Mouse (Mus musculus) frontal cortex, postnatal 36 days (tissue): ENCODE measurements around the gene Zfp423.

Experiments
- DNase-seq, 2 experiments: peaks; one replicate each; pipeline ENCODE4 v3.0.0; 2022; ENCODE audit warnings: low spot score in 2 of 2

The Zfp423 gene

DNA sequence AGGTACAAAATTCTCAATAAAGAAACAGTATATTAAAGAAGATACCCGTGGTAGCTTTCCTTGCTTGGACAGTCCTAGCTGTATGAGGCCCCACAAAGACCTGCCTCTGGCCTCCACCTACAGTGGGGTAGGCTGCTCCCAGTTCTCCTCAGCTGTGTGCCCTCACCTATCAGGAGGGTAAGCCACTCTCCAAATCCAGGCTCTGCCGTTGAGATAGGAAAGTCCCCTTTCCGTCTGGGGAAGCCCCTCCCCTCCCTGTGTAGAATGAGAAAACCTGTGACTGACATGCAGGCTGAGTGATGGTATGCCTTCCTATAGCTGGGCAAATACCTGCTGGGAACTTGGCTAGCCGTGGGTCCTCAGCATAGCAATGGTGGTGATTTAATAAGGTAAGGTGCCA is 257.8 kb downstream of the Zfp423 start:
- DNase-seq, result no peak

DNA sequence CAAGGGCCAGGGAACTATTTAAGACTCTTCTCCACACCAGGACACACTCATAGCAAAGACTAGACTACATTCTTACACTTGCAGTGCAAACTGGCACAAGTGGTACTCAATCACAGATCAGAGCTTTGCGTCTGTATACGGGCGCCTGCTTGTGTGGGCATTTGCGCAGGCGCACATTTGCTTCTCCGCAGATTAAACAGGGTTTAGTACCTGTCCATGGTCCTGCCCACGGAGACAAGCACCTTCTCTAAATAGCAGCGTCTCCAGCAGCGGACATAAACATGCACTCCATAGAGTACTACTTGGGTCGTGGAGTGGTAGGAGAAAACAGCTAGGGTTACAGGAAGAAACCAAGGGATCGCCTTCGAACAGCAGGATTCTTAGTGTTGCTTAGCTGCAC is 259.1 kb downstream of the Zfp423 start:
- DNase-seq, result no peak

DNA sequence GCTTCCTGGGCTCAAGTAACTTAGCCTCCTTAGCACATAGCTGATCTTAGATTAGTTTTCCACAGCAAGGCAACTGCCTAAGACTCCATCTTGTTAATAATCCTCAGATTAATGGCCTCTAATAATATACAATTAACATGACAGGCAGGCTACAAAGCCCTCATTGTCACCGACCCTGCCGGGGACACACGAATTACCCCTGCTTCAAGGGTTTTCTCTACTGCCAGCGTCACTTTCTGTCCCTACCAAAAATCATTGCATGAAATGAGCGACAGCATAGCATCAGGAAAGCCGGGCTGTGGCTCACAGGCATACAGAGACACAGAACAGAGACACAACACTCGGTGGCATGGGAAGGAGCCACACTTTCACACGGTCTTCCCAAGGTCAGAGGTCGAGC is 262.3 kb downstream of the Zfp423 start:
- DNase-seq, result no peak

DNA sequence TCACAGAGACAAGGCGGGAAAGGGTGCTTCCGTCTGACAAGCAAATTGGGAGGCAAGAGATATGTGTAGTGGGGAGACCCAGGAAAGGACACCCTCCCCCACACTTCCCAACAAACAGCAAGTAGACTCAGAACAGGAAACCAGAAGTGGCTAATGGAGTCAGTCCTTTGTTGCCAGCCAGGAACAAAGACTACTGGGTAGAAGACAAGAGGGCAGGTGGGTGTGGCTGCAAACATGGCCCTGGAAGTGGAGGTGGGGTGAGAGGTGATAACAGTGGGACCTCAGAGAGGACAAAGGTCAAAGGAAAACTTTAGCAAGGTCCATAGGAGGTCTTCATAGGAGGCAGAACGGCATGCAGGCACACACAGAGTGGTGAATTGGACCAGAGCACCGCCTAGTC is 265.7 kb downstream of the Zfp423 start:
- DNase-seq, result no peak

DNA sequence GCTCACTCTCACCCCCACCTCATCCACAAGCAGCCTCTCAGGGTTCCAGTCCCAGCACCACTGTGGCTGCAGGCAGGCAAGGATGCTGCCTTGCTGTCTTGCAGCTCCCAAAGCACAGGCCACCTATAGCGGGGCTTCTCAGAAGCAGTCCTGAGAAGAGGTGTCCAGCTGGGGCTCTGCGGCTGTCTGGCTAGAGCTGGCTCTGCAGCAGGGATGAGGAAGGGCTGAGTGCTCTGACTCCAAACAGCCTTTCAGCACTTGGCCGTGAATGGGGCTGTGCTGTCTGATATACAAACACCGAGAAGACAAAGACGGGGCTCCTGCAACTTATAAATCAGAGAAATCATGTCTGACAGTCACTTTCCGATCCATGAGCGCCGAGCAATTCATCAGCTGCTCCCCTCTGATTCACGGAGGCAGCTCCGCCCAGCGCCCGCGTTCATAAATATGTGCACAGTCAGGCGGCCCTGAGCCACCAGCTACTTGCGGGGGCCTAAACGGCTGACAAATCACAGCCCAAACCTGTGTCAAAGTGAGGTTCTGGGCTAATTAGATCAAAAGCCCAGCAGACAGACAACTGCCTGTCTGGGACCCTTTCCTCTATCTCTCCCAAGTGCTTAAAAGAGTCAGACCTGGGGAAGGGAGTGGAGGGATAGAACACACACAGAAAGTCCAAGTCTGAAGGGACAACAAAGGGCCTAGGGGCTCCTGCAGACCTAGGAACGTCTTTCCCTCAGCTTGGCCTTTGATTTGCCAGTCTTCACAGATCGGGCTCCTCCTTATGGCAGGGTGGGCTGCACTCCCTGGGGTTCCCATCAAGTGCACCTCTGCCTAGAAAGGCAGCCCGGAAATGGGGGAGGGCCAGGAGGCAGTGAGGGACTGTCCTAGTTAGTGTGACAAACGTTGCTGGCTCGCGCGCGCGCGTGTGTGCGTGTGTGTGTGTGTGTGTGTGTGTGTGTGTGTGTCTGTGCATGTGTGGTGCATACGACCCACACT is 269.0 kb downstream of the Zfp423 start:
- no peak for DNase-seq

DNA sequence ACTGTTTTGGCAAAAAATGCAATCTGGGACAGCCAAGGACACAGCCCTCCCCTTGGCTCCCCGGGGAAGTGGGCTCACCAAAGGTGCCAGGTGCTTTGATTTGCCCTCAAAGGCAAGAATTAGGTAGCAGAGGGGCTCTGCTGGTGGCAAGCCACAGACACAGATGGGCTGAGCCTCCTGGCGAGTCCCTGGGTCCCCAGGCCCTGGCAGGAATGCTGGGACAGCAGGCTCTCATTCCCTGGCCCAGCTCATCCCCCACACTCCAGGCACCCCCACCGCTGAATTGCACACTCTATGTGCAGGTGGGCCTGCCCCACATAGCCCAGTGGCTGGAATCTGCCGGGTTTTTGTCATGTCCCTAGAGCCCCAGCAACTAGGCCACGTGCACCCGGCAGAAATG is 270.2 kb downstream of the Zfp423 start:
- DNase-seq, result no peak

DNA sequence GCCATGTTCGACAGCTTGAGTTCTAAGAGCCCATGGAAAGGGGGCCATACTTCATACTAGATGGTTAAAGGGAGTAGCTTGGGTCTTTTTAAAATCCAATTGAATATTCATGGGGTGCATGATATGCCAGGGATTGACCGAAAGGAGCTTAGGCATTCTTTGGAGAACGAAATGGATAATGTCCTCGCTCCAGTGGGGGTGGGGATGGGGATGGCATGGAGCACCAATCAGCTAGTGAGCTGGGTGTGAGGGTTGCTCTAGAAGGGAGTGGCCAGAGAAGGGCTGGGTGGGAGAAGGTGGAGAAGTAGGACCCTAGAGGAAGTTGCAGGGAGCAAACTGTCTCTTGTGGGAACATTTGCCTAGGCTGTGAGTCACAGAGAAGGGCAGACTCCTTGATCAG is 271.0 kb downstream of the Zfp423 start:
- no peak for DNase-seq

DNA sequence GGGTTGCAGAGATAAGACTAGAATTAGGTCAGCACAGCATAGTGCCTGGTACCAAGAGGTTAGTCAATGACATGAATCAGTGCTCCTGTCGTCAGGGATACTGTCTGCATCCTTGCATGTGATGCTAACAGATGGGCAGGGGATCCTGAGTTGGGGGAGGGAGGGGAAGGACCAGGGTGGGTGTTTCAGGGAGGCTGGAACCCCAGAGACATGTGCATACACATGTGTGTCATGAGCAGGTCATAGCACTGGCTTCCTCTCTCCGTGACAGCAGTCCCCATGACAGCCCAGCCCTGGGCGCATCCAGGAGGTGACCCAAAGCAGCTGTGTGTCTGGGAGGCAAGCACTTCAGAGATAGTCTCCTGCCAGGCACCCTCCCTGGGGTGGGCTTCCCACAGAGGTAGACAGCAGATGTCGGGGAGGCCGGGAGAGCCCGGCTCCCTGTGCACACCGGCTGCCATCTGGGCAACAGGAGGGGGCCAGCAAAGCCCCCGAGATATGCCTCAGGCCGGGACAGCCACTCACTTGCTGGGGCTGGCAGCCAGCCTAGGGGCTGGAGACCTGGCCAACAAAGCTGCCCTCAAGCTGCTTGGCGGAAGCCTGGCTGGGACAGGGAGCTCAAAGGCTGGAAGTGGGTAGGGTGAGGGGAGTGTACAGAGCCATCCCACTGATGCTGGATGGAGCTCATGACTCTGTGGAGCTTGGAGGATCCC is 272.3 kb downstream of the Zfp423 start:
- no peak for DNase-seq

DNA sequence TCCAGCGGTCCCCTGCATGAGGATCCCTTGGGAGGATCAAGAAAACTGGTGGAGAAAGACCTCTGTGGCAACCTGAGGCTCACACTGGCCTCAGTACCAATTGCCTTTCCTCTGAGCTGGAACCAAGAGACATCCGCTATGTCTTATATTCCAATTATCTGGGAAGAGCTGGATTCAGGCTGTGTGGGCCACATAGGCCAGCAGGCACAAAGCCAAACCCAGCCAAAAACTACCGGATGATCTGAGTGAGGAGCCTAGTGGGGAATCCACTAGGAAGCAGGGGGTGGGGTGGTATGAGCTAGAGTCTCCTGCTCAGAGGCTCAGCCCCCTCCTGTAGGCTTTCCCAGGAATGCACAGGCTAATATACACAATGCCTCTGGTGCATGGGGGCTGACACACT is 273.4 kb downstream of the Zfp423 start:
- DNase-seq, result no peak

DNA sequence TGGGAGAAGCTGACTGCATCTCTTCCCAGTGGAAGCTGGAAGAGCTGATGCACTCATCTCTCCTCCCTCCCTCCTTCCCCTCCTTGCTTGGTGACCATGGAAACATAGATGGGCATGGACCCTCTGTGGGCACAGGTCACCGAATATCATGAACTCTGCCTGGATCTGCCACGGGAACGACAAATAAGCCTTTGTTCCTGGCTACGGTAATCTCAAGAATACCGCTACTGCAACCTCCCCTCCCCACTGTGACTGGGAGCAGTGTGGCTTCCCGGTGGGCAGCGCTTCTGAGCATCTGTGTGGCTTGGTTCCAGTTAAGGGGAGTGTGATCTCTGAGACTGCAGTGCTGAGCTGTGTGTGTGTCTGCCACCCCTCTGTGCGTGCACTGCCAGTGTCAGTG is 274.0 kb downstream of the Zfp423 start:
- DNase-seq, result no peak

DNA sequence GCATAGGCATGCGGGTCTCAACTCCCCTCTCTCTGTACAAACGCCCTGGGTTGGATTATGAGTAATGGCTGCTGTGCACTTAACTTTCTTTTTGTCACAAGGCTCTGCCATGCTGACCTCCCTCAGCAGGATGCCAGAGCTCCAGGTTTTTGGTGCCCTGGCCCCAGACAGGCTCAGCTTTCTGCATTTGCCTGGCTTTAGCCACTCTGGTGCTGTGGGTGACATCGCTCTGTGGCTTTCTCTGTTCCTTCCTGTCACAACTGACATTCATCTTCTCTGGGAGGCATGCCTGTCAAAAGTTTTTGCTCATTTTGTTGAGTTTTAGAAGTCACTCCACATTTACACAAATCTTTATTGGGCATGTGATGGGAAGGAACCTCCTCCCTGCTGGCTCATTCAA is 277.3 kb downstream of the Zfp423 start:
- DNase-seq, result no peak

DNA sequence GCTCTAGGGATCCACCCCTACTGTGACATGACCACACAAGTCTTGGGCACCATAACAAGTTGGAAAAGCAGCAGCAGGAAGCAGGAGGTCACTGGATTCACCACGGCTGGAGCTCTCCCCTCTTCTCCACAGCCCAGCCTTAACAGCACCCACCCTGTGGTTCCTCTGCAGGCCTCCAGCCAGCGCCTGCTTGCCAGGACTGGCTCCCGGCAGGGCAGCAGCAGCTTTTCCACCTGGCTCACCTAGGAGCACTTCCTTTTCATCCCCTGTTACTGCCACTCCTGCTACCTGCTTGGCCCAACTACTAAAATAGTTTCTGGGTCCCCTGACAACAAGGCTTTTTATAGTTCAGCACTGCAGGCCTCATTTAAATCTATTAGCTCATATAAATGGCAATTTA is 279.4 kb downstream of the Zfp423 start:
- no peak for DNase-seq

DNA sequence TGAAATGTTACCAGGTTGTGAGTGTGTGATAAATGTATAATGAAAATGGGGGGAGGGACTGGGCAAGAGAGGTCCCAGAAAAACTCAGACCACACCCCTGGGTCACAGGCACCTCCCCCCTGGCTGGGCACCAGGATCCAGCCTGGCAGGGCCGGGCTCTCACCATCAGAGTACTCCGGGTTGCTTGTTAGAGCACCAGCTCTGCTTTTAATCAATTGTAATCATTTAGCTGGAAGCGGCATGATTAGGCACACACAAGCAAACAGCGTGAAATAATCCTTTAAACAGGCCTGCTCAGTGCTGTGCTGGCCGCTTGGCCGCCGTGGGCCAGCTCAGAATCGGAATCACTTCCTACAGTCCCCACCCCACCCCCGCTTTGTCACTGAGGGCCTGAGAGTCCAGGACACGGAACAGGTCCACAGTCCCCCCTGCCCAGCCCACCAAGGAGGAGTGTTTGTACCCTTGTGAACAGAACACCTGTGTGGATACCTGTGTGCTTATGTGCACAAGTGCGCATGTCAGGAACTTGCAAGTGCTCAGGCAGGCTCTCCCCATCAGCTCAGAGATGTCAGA is 279.9 kb downstream of the Zfp423 start:
- no peak for DNase-seq

DNA sequence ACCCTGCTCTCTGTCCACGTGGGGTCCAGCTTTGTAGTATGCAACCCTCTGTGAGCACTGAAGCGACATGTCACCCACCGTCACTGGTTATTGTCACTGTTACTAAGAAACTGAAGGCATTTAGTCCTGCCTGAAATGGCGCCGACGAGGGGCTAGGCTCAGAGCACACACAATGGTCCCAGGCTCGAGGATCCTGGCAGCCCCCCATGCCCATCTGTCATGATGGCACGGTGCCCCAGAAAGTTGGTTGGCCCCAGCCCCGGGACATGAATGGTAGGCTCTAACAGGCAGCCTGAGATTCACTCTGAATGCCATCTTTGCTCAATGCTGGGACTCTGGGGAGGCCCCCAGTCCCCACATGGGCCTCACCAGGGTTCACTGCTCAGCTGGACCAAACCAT is 284.0 kb downstream of the Zfp423 start:
- no peak for DNase-seq

DNA sequence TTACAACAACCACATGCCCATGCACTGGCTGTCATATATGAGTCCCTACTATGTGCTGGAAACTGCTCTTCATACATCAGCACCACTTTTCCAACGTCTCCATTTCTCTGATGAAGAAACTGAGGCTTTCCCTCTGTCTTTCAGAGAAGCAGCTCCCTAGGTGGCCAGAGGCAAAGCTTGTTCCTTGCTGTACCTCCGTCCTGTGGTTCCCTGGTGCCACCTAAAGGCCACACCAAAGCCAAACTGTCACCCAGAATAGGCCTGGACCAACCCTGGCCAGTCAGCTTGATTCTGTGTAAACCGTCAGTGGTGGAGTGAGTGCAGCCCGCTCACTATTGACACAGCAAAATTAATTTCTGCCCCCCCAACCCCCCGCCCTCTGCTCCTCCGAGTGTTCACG is 285.2 kb downstream of the Zfp423 start:
- DNase-seq, result no peak

DNA sequence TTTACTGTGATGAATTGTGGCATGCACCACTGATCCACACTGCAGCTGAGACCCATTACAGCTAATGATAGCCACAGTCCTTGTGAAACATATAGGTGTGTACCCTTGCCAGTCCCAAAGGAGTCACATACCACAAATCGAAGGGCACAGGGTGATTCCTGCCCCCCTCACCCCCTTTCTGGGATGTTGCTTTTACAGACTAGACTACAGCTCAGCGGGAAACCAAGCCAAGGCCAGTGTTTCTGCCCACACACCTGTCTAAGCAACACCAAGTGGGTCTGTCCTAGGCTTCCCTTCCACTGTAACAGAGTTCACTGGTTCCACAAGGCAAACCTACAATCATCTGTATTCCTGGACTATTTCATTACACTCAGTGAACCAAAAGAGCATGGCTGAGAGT is 287.2 kb downstream of the Zfp423 start:
- DNase-seq, result no peak

DNA sequence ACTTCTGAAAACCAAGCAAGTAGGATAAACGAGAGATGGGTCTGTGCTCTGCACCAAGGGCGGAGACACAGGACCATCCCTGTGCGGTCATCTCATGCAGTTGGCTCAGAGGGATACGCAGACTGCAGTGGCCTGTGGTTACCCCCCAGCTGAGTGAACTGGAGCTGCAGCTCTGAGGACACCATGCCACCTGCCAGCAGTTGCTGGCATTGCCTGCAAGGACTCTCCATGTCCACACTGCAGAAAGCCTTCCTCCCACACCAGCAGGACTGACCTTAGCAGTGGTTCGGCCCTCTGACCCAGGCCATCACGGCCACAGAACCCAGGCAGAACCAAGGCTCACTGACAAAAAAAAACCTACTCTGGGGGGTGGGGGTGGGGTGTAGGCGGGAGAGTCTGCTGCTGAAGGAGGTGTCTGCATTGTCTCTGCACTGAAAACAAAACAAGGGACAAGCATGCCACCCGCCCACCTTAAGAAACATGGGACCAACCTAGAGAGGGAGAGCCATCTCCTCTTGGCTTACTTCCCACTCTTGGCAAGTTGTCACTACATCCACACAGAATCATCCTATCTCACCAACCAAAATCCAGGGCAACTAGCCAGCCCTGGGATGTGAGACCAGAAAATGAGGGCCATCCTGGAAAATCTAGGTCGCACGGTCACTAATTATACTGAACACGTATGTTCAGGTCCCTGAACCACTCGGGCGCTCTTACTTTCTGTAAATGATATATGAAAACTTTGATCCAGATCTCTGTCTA is 288.0 kb downstream of the Zfp423 start:
- DNase-seq, result no peak

DNA sequence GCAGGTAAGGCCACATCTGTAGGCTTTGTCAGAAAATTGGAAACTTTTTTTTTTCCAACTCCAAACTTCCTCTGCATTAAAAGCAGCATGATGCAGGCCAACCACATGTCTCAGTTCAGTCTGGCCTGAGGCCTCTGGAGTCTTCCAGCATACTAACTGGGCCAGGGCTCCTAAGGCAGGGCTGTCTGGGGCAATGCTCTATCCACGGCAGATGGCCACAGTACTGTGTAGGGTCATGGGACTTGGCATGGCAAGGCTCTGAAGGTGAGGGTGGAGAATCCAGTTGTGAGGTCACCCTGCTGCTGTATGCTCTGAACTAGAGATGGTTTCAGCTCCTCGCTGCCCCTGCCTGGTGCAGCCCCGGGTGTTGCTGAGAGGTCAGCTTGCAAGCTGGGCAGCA is 289.2 kb downstream of the Zfp423 start:
- no peak for DNase-seq

DNA sequence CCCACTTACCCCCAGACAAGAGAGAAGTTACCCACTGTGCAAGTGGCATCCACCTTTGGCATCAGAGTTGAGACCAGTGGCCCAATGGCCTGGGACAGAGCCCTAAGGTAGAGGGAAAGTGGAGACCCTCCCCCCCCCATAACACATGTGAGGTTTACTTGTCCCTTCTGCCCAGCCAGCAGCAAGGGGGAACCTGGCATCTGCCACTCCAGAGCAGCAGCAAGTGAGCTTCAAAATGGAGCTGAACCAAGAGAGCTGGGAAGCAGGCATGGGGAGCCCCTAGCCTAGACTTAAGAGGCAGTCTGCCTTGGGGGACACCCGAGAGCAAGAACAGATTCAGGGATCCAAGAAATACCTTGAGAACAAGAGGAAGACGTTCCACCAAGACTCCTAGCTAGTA is 290.7 kb downstream of the Zfp423 start:
- no peak for DNase-seq

DNA sequence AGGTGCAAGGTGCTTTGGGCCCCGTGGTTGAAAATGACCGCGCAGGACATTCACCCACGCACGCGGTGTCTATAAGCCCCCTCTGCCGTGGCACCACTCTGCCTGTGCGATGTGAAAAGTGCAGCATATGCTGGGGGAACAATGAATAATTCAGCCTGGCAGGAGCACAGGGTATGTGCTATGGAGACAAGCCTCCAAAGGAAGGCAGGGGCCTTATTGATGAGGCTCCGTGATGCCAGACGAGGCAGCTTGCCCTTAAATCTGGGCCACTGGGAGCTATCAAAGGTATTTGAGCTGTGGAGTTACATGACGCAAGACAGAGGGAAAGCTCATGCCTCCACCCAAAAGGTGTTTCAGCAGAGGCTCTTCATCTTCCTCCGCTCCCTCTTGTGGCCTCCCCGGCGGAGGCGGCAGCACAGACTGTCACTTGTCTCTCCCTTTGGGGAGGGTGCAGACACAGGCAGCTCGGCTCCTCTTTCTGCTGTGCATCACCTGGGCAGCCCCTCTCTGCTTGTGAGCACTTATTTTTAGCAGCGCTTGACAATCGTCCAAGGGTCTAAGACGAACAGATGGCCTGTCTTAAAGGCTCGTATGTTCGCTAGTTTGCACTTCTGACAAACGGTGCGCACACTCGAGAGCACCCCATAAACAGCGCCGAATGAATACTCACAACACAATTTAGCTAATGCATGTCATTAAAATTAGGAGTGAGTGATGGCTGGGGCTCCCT is 291.3 kb downstream of the Zfp423 start:
- peak; percentile 56 to 57 for DNase-seq

DNA sequence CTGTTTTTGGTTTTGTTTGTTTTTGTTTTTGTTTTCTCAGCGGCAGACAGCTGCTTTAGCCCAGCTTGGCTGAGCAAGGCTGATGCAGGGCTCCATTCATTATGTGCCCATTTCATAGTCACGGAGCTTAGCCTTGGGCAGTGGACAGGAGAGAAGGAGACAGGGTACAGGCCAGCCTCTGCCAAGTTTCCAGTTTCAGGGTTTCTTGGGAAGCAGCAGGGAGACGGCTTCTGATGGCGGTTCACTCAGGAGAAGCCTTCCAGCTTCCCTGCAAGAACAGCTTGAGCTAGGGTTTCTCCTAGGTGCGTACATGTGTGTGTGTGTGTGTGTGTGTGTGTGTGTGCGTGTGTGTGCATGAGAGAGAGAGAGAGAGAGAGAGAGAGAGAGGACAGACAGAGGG is 292.1 kb downstream of the Zfp423 start:
- no peak for DNase-seq
